Mouse (Mus musculus) cortical plate, adult 2 months (tissue): ENCODE measurements around the gene Spns3.

Experiments
- CTCF ChIP-seq: fragments of 200-500 bp; IDR thresholded peaks from 2 replicates; pipeline ENCODE4 v1.5.1; 2011; ENCODE audit warnings: mild to moderate bottlenecking, control low read depth, low read length; ENCODE audit not compliant: insufficient read depth; ENCODE audit errors: extremely low read depth
- POLR2A ChIP-seq: fragments of 200-500 bp; IDR thresholded peaks from 2 replicates; pipeline ENCODE4 v1.6.1; 2011; ENCODE audit warnings: mild to moderate bottlenecking, low read length, control low read depth; ENCODE audit not compliant: insufficient read depth; ENCODE audit errors: extremely low read depth

DNA sequence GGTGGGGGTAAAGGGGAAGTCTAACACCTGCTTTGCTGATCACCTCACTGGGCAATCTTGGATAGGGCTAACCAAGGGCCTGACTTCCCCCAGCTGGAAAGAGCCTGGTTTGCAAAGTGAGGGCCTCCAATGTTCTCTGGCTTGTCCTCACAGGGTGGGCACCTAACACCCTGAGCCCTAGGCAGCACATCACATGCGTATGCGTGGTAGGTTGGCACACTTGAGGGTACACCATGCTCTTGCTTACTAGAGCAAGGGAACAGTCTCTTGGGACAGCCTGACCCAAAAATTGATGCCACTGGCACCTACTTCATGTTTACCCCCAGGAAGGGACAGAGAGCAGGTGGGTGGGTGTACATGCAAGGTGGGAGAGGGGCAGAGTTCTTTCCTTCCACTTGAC, 62.6 kb downstream of the Spns3 start:
- no peak for TF ChIP-seq CTCF
- no peak for TF ChIP-seq POLR2A
